Mouse (Mus musculus) lung, postnatal 4 days (tissue): ENCODE measurements at regions not wholly inside any gene's neighbourhood (a gene's known extent, or its start where the extent isn't known, plus 50 kb on each side); places are given as distances from the start of the nearest gene placed in this dataset.

ENCODE experiments used
- DNase-seq, 2 experiments: peaks; one replicate each; pipeline ENCODE4 v3.0.0; 2021

DNA sequence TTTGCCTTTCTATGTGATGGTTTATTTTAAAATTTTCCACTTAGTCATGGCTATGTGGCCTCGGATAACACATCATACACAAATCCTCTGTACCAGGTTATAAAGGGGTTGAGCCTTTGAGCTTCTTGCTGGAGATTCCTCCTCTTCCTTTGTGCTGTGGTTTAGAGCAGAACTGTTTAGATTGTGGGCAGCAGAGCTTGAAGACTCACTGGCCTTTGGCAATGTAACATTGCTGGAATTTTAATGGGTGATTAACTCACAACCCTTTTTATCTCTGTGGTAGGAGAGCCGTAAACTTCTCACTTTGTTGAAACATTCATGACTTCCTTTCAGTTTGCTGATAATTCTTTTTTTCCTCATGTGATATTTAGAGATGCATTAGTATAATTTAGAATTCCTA lies 413.0 kb downstream of the Lmo7 start:
- DNase-seq, result no peak

GRCm38 (mm10) chr14:102138936-102139335 lies 409.2 kb downstream of the Lmo7 start:
- DNase-seq, result no peak

GRCm38 (mm10) chr14:102118166-102118565 lies 388.4 kb downstream of the Lmo7 start:
- DNase-seq, result no peak

- no peak for DNase-seq
Measured at GRCm38 (mm10) chr14:102106165-102106564, 376.4 kb downstream of the Lmo7 start.

DNA sequence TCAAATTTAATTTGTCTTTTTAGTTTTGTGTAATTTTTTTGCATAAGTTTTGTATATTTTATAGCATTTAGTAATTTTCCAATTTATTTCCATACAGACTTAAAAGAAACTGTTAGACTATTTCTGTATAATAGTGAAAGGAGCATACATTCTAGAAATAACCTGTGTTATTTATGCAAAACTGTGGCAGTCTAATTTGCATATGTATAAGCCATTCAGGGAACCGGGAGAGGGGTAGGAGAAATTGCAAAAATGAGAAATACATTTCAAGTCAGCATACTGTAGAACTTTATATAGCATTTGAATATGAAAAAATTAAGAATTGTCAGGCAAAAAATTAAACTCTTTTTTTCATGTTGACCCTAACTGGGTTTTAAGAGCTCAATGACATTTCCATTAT lies 364.3 kb downstream of the Lmo7 start:
- DNase-seq, result no peak

- DNase-seq, result no peak
Measured at GRCm38 (mm10) chr14:102092557-102092956, 362.8 kb downstream of the Lmo7 start.

DNA sequence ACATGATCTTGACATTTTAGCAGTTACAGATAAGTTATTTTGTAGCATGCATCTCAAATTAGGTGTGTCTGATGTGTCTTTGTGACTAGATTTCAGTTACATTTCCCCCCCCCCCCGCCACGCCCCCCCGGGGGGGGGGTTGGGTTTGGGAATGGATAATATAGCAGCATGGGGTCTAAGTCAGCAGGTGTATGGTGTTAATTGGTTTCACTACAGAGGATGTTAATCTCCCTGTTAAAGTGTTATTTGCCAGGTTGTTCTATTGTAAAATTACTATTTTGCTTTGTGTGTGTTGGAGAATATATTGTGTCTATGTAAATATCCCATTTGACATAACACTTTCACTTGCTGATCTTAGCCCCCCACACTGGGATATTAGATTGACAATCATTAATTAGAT lies 319.2 kb downstream of the Lmo7 start:
- no peak for DNase-seq

DNA sequence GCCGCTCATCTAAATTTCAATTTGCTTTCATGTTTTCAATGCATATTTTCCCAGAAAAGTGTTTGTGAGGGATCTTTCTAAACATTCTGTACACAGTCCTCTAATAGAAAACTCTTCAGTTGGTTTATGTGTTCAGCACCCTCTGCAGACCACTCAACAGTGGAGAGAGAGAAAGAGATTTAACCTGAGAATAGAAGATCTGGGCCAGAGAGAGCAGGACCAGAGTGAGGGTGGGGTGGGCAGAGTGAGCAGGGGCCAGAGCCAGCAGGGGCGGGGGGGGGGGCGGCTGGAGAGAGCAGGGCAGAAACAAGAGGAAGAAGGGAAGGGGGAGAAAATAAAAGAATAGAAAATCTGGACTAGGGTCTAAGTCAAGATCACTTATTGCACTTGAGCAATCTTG lies 318.7 kb downstream of the Lmo7 start:
- no peak for DNase-seq

- DNase-seq, result peak; percentile 15 to 71
Measured at GRCm38 (mm10) chr14:102038145-102038544, 308.4 kb downstream of the Lmo7 start.

DNA sequence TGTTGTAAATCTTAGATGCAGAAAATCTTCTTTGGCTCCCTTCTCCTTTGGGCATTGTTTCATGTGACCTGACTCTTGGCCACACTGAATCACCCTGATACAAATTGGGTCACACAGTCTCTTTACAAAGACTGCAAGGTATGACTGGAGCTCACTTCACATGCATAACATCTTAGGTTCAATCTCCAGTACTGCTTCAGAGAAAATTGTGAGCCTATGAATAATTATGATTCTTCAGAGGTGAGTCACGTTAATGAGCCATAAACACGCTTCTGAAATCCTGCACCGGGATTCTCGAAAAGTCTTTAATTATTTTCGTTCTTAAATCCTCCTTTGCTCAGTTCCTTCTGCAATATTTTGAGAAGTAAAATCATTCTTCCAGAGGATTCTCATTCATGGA lies 307.7 kb downstream of the Lmo7 start:
- DNase-seq, result no peak

- DNase-seq, result peak in 1 of 2 experiments; percentile 9
Measured at GRCm38 (mm10) chr14:102031047-102031903, 301.5 kb downstream of the Lmo7 start.

- DNase-seq, result no peak
Measured at GRCm38 (mm10) chr14:102024646-102025045, 294.9 kb downstream of the Lmo7 start.

- peak in 1 of 2 experiments; percentile 41 for DNase-seq
Measured at GRCm38 (mm10) chr14:102020161-102020605, 290.4 kb downstream of the Lmo7 start.

GRCm38 (mm10) chr14:102019320-102019719 lies 289.6 kb downstream of the Lmo7 start:
- no peak for DNase-seq

DNA sequence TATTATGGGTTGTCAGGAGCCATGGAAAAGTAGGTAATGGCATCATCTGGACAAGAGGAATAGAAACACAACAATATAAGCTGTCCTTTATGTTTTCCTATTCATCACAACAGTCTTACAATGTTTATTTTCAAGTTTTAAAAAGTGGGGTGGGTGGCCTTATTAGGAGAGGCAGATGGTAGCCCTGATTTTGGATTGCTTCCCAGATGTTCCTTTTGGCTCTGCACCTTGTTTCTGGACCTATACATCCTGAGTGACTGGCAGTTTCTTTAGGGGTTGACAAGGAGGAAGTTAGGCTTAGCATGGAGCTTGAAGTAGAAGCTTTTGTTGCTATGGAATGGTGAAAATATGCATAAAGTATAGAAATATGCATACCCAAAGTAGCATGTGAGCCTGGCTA lies 286.8 kb downstream of the Lmo7 start:
- no peak for DNase-seq

- DNase-seq, result no peak
Measured at GRCm38 (mm10) chr14:102014976-102015603, 285.3 kb downstream of the Lmo7 start.

DNA sequence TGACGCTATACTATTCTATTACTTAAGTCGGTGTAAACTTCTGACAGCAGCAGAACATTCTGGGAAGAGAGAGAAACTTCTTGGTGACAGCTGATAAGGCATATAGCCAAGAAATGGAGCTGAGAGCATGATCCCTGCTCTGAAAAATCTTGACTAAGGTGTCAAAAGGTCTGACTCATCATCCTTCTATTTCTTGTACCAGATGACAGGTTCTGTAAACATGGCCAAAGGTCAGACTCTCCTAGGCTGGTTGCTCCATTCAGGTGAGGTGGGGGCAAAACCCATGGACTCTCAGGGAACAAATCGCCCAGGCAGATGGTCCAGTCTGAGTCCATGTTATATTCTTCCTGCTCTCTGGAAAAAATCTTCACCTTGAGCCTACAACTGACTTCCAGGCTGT lies 283.5 kb downstream of the Lmo7 start:
- no peak for DNase-seq

DNA sequence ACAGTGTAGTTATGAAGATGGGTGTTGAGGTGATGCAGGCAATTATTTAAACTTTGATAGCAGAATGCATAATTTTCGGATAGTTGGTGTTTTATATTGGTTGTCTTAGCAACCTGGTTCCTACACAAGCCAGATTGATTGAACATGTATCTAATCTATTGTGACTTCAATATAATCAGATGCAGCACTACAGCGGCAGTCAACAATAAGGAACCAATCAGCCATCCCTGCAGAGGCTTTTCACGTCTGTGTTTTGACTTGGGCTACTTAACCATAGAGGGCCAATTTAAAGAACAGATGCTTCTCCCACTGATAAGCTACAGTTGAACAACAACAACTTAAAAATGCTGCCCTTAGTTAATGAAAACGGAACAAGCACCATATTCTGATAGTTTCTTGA lies 267.8 kb downstream of the Lmo7 start:
- no peak for DNase-seq

- DNase-seq, result no peak
Measured at GRCm38 (mm10) chr14:101984401-101984800, 254.6 kb downstream of the Lmo7 start.
